Mouse (Mus musculus) neural tube, embryonic 14.5 days (tissue): ENCODE results near the gene Smarcd3. TPM values are rescaled to one million over a fixed set of nuclear protein-coding genes. Genes with fewer than 3 reads are reported as not detected.

Source experiments
- ATAC-seq: fragments of 200-750 bp; cut with Nextera tagmentation; 2 replicates; pipeline ENCODE4 v1.8.0; 2017; ENCODE audit warnings: low read depth, mild to moderate bottlenecking, moderate TSS enrichment, moderate library complexity
- H3K27ac ChIP-seq: fragments of 300-500 bp; sonication (generic); 2 replicates; pipeline ENCODE4 v1.5.1; 2014; ENCODE audit warnings: low read depth, mild to moderate bottlenecking, control low read depth, low read length, moderate library complexity, mixed read lengths
- H3K27me3 ChIP-seq: fragments of 300-500 bp; sonication (generic); 2 replicates; pipeline ENCODE4 v1.6.1; 2014; ENCODE audit warnings: low read length; ENCODE audit not compliant: control insufficient read depth, insufficient read depth
- H3K36me3 ChIP-seq: fragments of 300-500 bp; sonication (generic); 2 replicates; pipeline ENCODE4 v1.6.1; 2014; ENCODE audit warnings: low read length, mixed read lengths; ENCODE audit not compliant: control insufficient read depth, insufficient read depth
- H3K4me1 ChIP-seq: fragments of 300-500 bp; sonication (generic); 2 replicates; pipeline ENCODE4 v1.6.1; 2014; ENCODE audit warnings: low read length; ENCODE audit not compliant: control insufficient read depth, insufficient read depth
- H3K4me2 ChIP-seq: fragments of 300-500 bp; sonication (generic); 2 replicates; pipeline ENCODE4 v1.6.1; 2014; ENCODE audit warnings: mild to moderate bottlenecking, low read depth, low read length, control low read depth
- H3K4me3 ChIP-seq: fragments of 300-500 bp; sonication (generic); 2 replicates; pipeline ENCODE4 v1.5.1; 2014; ENCODE audit warnings: low read depth, low read length, control low read depth, mixed read lengths
- H3K9ac ChIP-seq: fragments of 300-500 bp; sonication (generic); replicated peaks from 2 replicates; pipeline ENCODE4 v1.6.1; 2014; ENCODE audit warnings: low read depth, mild to moderate bottlenecking, control low read depth, low read length, mixed read lengths
- H3K9me3 ChIP-seq: fragments of 300-500 bp; sonication (generic); 2 replicates; pipeline ENCODE4 v1.6.1; 2016; ENCODE audit warnings: low read length; ENCODE audit not compliant: control insufficient read depth
- WGBS: fragments of 180-500 bp; shearing (Covaris S2); extraction: QIAGEN DNeasy Blood & Tissue Kit; methylation state at CpG from one replicate; pipeline ENCODE4 v1.1.7; 2014; 5-methylcytosine and 5-hydroxymethylcytosine counted together
- polyA plus RNA-seq: library from polyadenylated mRNA; unstranded; fragments of >200 nt; fragmentation: Nextera tagmentation; extraction: Ambion mirVana; gene quantifications from 2 replicates; pipeline ENCODE4 v1.2.1, GENCODE M21; 2014

Smarcd3 gene
- polyA plus RNA-seq, 1 experiment from 2014 or later, result 179 TPM

DNA sequence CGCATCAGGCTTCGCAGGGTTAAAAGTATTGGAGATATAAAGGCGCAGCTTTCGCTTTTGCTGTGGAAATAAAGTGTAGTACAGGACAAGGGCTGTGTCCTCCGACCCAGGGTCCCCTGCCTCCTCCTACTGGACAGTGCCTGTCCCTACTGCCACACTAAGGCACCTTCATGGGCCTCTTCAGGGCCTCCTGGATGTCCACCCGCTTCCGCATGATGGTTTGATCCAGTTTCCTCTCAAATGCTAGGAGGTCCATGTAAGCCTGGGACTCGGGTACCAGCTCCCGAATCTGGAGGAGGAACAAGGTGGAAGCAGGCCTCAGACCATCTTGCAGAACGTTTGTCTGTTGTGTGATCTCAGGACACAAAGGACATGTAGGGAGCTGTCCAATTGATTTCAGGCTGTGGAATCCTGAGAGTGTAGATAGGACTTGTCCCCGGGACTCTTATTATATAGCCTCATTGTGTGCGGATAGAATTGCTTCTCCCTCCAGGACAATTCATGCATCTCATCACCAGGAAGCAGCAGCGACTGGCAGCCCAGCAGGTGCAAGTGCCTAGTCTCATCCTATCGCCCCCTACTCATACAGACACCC, 28.3 kb downstream of the Smarcd3 start:
- 39% methylated on average over 14 of the region's 14 CpGs for WGBS
- H3K4me1 ChIP-seq, result peaks cover 54% of the 10 kb centered on the region
- H3K36me3 ChIP-seq, result peaks cover 40% of the 10 kb centered on the region
- peak overlapping the region; percentile 34; the same call in 1 of the 2 replicates for H3K4me2 ChIP-seq
- H3K9ac ChIP-seq, result no peak overlapping the region
- no peak overlapping the region for H3K4me3 ChIP-seq
- peak overlapping the region; percentile 78 for H3K27ac ChIP-seq
- no peak for ATAC-seq
- no peaks in the 10 kb centered on the region for H3K27me3 ChIP-seq
- H3K9me3 ChIP-seq, result no peaks in the 10 kb centered on the region

- no peak for ATAC-seq
- H3K27me3 ChIP-seq, result no peaks in the 10 kb centered on the region
- H3K36me3 ChIP-seq, result peaks cover 40% of the 10 kb centered on the region
- H3K9me3 ChIP-seq, result no peaks in the 10 kb centered on the region
- H3K4me2 ChIP-seq, result no peak overlapping the region
- peaks cover 49% of the 10 kb centered on the region for H3K4me1 ChIP-seq
- H3K27ac ChIP-seq, result peak overlapping the region; percentile 78; the same call in 1 of the 2 replicates
- H3K9ac ChIP-seq, result no peak overlapping the region
- no peak overlapping the region for H3K4me3 ChIP-seq
- 85% methylated on average over 5 of the region's 5 CpGs for WGBS
Measured at GRCm38 (mm10) chr5:24595261-24595660, 28.9 kb downstream of the Smarcd3 start.

- no peak for ATAC-seq
- Histone ChIP-seq H3K9me3 (no peaks in the 10 kb centered on the region), H3K27ac (no peak overlapping the region), H3K27me3 (no peaks in the 10 kb centered on the region), H3K36me3 (peaks cover 42% of the 10 kb centered on the region), H3K4me1 (peaks cover 46% of the 10 kb centered on the region), H3K4me2 (no peak overlapping the region), H3K4me3 (no peak overlapping the region), H3K9ac (no peak overlapping the region)
- 91% methylated on average over 5 of the region's 5 CpGs for WGBS
Measured at GRCm38 (mm10) chr5:24594346-24594745, 29.9 kb downstream of the Smarcd3 start.

GRCm38 (mm10) chr5:24593928-24594327, 30.3 kb downstream of the Smarcd3 start:
- Histone ChIP-seq H3K27ac (no peak overlapping the region), H3K4me2 (no peak overlapping the region), H3K4me1 (peaks cover 42% of the 10 kb centered on the region), H3K9ac (no peak overlapping the region), H3K27me3 (no peaks in the 10 kb centered on the region), H3K9me3 (no peaks in the 10 kb centered on the region), H3K4me3 (no peak overlapping the region), H3K36me3 (peaks cover 46% of the 10 kb centered on the region)
- 72% methylated on average over 10 of the region's 10 CpGs for WGBS
- ATAC-seq, result no peak

GRCm38 (mm10) chr5:24593230-24593629, 31.0 kb downstream of the Smarcd3 start:
- no peak overlapping the region for H3K4me2 ChIP-seq
- no peak overlapping the region for H3K27ac ChIP-seq
- H3K4me1 ChIP-seq, result peaks cover 35% of the 10 kb centered on the region
- no peaks in the 10 kb centered on the region for H3K9me3 ChIP-seq
- 76% methylated on average over 10 of the region's 10 CpGs for WGBS
- H3K4me3 ChIP-seq, result no peak overlapping the region
- H3K36me3 ChIP-seq, result peaks cover 47% of the 10 kb centered on the region
- no peaks in the 10 kb centered on the region for H3K27me3 ChIP-seq
- no peak for ATAC-seq
- no peak overlapping the region for H3K9ac ChIP-seq

DNA sequence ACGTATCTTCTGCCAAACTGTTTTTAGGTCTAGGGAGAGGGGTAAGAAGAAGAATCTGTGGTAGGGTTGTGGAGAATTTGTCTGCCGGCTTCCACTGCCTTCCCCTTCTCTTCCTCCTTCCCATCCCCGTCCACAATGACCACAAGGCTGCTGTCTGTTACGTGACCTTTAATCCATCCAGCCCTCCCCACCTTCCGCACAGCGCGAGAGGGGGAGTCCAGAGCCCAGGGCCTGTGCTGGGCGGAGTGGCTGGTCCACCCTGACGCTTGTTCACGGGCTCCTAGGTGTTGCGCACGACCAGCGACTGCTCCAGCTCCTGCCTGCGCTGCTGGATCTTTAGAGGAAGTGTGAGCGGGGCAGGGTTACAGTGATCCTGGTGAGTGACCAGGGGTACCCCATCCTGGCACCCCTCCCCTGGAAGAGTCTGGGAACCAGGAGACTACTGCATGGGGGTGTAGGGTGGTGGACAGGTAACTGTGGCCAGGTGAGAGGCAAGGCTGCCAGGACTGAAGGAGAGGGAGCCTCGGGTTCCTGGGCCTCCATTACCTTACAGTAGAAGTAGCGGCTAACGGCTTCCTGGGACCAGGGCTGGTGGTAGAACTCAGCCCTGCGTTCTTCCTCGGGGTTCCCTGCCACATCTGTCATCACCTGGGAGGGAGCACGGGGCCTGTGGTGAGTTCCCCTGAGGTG, 31.6 kb downstream of the Smarcd3 start:
- Histone ChIP-seq H3K4me3 (no peak overlapping the region), H3K36me3 (peaks cover 47% of the 10 kb centered on the region), H3K9me3 (no peaks in the 10 kb centered on the region), H3K4me2 (no peak overlapping the region), H3K27ac (no peak overlapping the region), H3K9ac (no peak overlapping the region), H3K27me3 (no peaks in the 10 kb centered on the region), H3K4me1 (peaks cover 35% of the 10 kb centered on the region)
- WGBS, result 67% methylated on average over 21 of the region's 21 CpGs
- ATAC-seq, result no peak

DNA sequence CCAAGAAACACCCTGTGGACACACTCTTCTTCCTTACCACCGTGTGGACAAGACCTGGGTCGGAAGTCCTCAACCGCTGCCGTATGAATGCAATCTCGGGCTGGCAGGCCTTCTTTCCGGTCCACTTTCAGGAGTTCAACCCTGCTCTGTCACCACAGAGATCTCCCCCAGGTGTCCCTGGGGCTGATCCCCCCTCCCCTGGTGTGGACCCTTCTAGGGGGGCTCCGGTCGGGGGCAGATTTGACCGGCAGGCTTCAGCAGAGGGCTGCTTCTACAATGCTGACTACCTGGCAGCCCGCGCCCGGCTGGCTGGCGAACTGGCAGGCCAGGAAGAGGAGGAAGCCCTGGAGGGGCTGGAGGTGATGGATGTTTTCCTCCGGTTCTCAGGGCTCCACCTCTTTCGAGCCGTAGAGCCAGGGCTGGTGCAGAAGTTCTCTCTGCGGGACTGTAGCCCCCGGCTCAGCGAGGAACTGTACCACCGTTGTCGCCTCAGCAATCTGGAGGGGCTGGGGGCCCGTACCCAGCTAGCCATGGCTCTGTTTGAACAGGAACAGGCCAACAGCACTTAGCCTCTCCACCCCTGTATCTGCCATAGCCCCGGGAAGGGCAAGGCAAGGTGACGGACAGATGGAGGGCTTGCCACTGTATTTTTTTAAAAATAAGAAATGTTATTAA, 32.3 kb downstream of the Smarcd3 start:
- Histone ChIP-seq H3K9ac (no peak overlapping the region), H3K36me3 (peaks cover 47% of the 10 kb centered on the region), H3K27ac (no peak overlapping the region), H3K4me3 (no peak overlapping the region), H3K27me3 (no peaks in the 10 kb centered on the region), H3K4me2 (no peak overlapping the region), H3K9me3 (no peaks in the 10 kb centered on the region), H3K4me1 (peaks cover 37% of the 10 kb centered on the region)
- no peak for ATAC-seq
- WGBS, result 60% methylated on average over 24 of the region's 24 CpGs

- WGBS, result 32% methylated on average over 21 of the region's 23 CpGs
- Histone ChIP-seq H3K4me2 (peak overlapping the region; percentile 16; the same call in 1 of the 2 replicates), H3K9ac (no peak overlapping the region), H3K4me3 (no peak overlapping the region), H3K27me3 (no peaks in the 10 kb centered on the region), H3K4me1 (peaks cover 30% of the 10 kb centered on the region), H3K36me3 (peaks cover 47% of the 10 kb centered on the region), H3K9me3 (no peaks in the 10 kb centered on the region), H3K27ac (no peak overlapping the region)
- no peak for ATAC-seq
Measured at GRCm38 (mm10) chr5:24591268-24591721, 32.9 kb downstream of the Smarcd3 start.
